In genomic region chr19:42633650-42634049, GRCm38 (mm10) we compare ENCODE assay signal across 19 mouse cellular contexts. TPM values are rescaled to one million over a fixed set of nuclear protein-coding genes. Genes with fewer than 3 reads are reported as not detected.
"Had no signal": no experiment of that assay in that cellular context is flagged by ENCODE, and none has a peak within 500 bp of the region (broad histone marks: within the 10 kb centered on the region; RNA-seq: fewer than 3 reads in every experiment).

No protein-coding gene starts in this region.

- DNase-seq: lung, adult 2 months; lung, postnatal 14 days; lung, postnatal 36 days; right cerebral cortex, postnatal 14 days; thymus, adult 2 months; thymus, postnatal 25 days; thymus, postnatal 4 days had no signal

- H3K36me3 ChIP-seq: liver, embryonic 15.5 days; lung, embryonic 15.5 days; midbrain, embryonic 13.5 days; midbrain, embryonic 15.5 days; neural tube, embryonic 12.5 days; stomach, embryonic 15.5 days had no signal

- H3K9me3 ChIP-seq: liver, embryonic 15.5 days; lung, embryonic 15.5 days; midbrain, embryonic 13.5 days; midbrain, embryonic 15.5 days; neural tube, embryonic 12.5 days; stomach, embryonic 15.5 days had no signal

- H3K27me3 ChIP-seq: lung, embryonic 15.5 days; midbrain, embryonic 13.5 days; midbrain, embryonic 15.5 days; stomach, embryonic 15.5 days had no signal

- H3K27ac ChIP-seq: liver, embryonic 15.5 days; lung, embryonic 15.5 days; macrophage; midbrain, embryonic 13.5 days; midbrain, embryonic 15.5 days; neural tube, embryonic 12.5 days; stomach, embryonic 15.5 days; stomach, postnatal 0 days had no signal

- H3K4me1 ChIP-seq: liver, embryonic 15.5 days; neural tube, embryonic 12.5 days had no signal

- H3K4me3 ChIP-seq: liver, embryonic 15.5 days; lung, embryonic 15.5 days; megakaryocyte, embryonic 14.5 days; midbrain, embryonic 13.5 days; midbrain, embryonic 15.5 days; neural tube, embryonic 12.5 days; stomach, embryonic 15.5 days had no signal

RNA-seq across cellular contexts. Expression of gene Loxl4, which starts 21.0 kb away (rescaled TPM):
- total RNA-seq: megakaryocyte progenitor cell, adult 5-6 weeks; monocyte, adult 5-6 weeks; neutrophil, adult 5-6 weeks had no signal
- polyA plus RNA-seq: macrophage had no signal
